16 mouse cellular contexts compared by ENCODE assay signal in the genomic region with DNA sequence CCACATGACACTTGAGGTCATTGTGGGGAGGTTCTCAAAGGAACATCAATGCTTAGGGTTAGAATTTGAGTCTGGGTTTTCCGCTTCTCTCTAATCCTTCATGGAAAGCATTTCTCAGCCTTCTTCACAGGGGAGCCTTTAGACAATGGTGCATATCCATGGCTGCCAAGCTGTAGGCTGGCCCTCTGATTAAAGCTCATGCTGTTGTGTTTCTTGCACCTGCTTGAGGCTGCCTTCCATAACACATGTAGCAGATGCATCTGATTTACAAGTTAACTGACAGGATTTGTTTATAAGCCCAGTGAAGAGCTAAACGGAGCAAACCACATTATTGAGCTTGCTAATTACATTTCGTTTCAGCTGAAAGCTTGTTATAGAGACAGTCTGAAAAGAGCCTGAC.
"Had no signal": no experiment of that assay in that cellular context is flagged by ENCODE, and none has a peak within 500 bp of the region (broad histone marks: within the 10 kb centered on the region; RNA-seq: fewer than 3 reads in every experiment).

No protein-coding gene starts in this region.

- H3K4me3 ChIP-seq: megakaryocyte, embryonic 14.5 days; midbrain, embryonic 13.5 days; midbrain, embryonic 15.5 days; neural tube, embryonic 12.5 days had no signal

- H3K4me1 ChIP-seq: megakaryocyte, embryonic 14.5 days; midbrain, embryonic 13.5 days; midbrain, embryonic 15.5 days; neural tube, embryonic 12.5 days had no signal

- DNase-seq: lung, adult 18-20 months; lung, embryonic 14.5 days; lung, postnatal 14 days; lung, postnatal 36 days; right cerebral cortex, postnatal 25 days; right cerebral cortex, postnatal 4 days; spleen, adult 18-20 months; thymus, adult 18-20 months; thymus, postnatal 14 days; thymus, postnatal 36 days had no signal

- H3K27ac ChIP-seq: macrophage; midbrain, embryonic 13.5 days; midbrain, embryonic 15.5 days; neural tube, embryonic 12.5 days had no signal

- H3K27me3 ChIP-seq: megakaryocyte, embryonic 14.5 days; midbrain, embryonic 13.5 days; midbrain, embryonic 15.5 days; neural tube, embryonic 12.5 days had no signal

- H3K36me3 ChIP-seq: midbrain, embryonic 13.5 days; midbrain, embryonic 15.5 days; neural tube, embryonic 12.5 days had no signal

- H3K9me3 ChIP-seq: megakaryocyte, embryonic 14.5 days; midbrain, embryonic 13.5 days; midbrain, embryonic 15.5 days; neural tube, embryonic 12.5 days had no signal

- ATAC-seq: midbrain, embryonic 13.5 days; midbrain, embryonic 15.5 days had no signal

- H3K9ac ChIP-seq: lung, embryonic 14.5 days; midbrain, embryonic 13.5 days; midbrain, embryonic 15.5 days; neural tube, embryonic 12.5 days had no signal

- H3K4me2 ChIP-seq: lung, embryonic 14.5 days; midbrain, embryonic 11.5 days; midbrain, embryonic 13.5 days; midbrain, embryonic 15.5 days; neural tube, embryonic 12.5 days had no signal
